Mouse (Mus musculus) forebrain, embryonic 15.5 days (tissue): ENCODE data around the gene Atg5. TPM values are rescaled to one million over a fixed set of nuclear protein-coding genes. Genes with fewer than 3 reads are reported as not detected.

Experiments used
- ATAC-seq: fragments of 200-750 bp; cut with Nextera tagmentation; replicated peaks from 2 replicates; pipeline ENCODE4 v1.8.0; 2017; ENCODE audit warnings: mild to moderate bottlenecking, moderate TSS enrichment, moderate library complexity
- H3K27ac ChIP-seq: fragments of 300-500 bp; sonication (generic); replicated peaks from 2 replicates; pipeline ENCODE4 v1.5.1; 2015; ENCODE audit warnings: mild to moderate bottlenecking, inconsistent platforms
- H3K27me3 ChIP-seq: fragments of 300-500 bp; sonication (generic); 2 replicates; pipeline ENCODE4 v1.6.1; 2015; ENCODE audit warnings: inconsistent platforms
- H3K36me3 ChIP-seq: fragments of 300-500 bp; sonication (generic); 2 replicates; pipeline ENCODE4 v1.6.1; 2015; ENCODE audit warnings: mild to moderate bottlenecking, inconsistent platforms
- H3K4me1 ChIP-seq: fragments of 300-500 bp; sonication (generic); 2 replicates; pipeline ENCODE4 v1.6.1; 2015; ENCODE audit warnings: inconsistent platforms
- H3K4me2 ChIP-seq: fragments of 300-500 bp; sonication (generic); replicated peaks from 2 replicates; pipeline ENCODE4 v1.6.1; 2015; ENCODE audit warnings: mild to moderate bottlenecking, inconsistent platforms
- H3K4me3 ChIP-seq: fragments of 300-500 bp; sonication (generic); 2 replicates; pipeline ENCODE4 v1.5.1; 2015; ENCODE audit warnings: mild to moderate bottlenecking, inconsistent platforms
- H3K9ac ChIP-seq: fragments of 300-500 bp; sonication (generic); replicated peaks from 2 replicates; pipeline ENCODE4 v1.6.1; 2015; ENCODE audit warnings: mild to moderate bottlenecking, inconsistent platforms
- H3K9me3 ChIP-seq: fragments of 300-500 bp; sonication (generic); 2 replicates; pipeline ENCODE4 v1.6.1; 2016; ENCODE audit warnings: inconsistent platforms
- WGBS: fragments of 180-500 bp; shearing (Covaris S2); methylation state at CpG from one replicate; pipeline ENCODE4 v1.1.7; 2015; ENCODE audit warnings: mixed read lengths; 5-methylcytosine and 5-hydroxymethylcytosine counted together
- microRNA counts: library from miRNA; unstranded; fragments of <30 nt; microRNA quantifications from one replicate; lab custom pipeline; 2016
- microRNA-seq: library from miRNA; unstranded; fragments of <30 nt; microRNA quantifications from one replicate; pipeline ENCODE4, GENCODE M21; 2016
- polyA plus RNA-seq: library from polyadenylated mRNA; unstranded; fragments of >200 nt; fragmentation: Nextera tagmentation; extraction: Ambion mirVana; gene quantifications from 2 replicates; pipeline ENCODE4 v1.2.1, GENCODE M21; 2015

Atg5 gene
- polyA plus RNA-seq, 1 experiment from 2014 or later: 48.0 TPM

- Histone ChIP-seq H3K27ac (no peak overlapping the region), H3K36me3 (no peaks in the 10 kb centered on the region), H3K4me1 (peaks cover 8% of the 10 kb centered on the region), H3K9me3 (no peaks in the 10 kb centered on the region), H3K4me3 (no peak overlapping the region), H3K9ac (no peak overlapping the region), H3K4me2 (no peak overlapping the region), H3K27me3 (no peaks in the 10 kb centered on the region)
- WGBS: 85% methylated on average over 7 of the region's 7 CpGs
- ATAC-seq: no peak
Observed at GRCm38 (mm10) chr10:44403415-44403814, 135.3 kb downstream of the Atg5 start.

- H3K4me1 ChIP-seq: no peaks in the 10 kb centered on the region
- H3K9me3 ChIP-seq: no peaks in the 10 kb centered on the region
- H3K9ac ChIP-seq: no peak overlapping the region
- no peak overlapping the region for H3K27ac ChIP-seq
- ATAC-seq: no peak
- no peaks in the 10 kb centered on the region for H3K27me3 ChIP-seq
- H3K4me2 ChIP-seq: no peak overlapping the region
- H3K36me3 ChIP-seq: no peaks in the 10 kb centered on the region
- WGBS: 85% methylated on average over 10 of the region's 10 CpGs
- no peak overlapping the region for H3K4me3 ChIP-seq
Observed at GRCm38 (mm10) chr10:44409054-44409453, 140.9 kb downstream of the Atg5 start.

GRCm38 (mm10) chr10:44409958-44410357 is 141.8 kb downstream of the Atg5 start:
- ATAC-seq: no peak
- no peak overlapping the region for H3K4me2 ChIP-seq
- no peak overlapping the region for H3K27ac ChIP-seq
- no peaks in the 10 kb centered on the region for H3K9me3 ChIP-seq
- H3K4me1 ChIP-seq: no peaks in the 10 kb centered on the region
- H3K4me3 ChIP-seq: no peak overlapping the region
- no peak overlapping the region for H3K9ac ChIP-seq
- no peaks in the 10 kb centered on the region for H3K27me3 ChIP-seq
- WGBS: 81% methylated on average over 11 of the region's 11 CpGs
- no peaks in the 10 kb centered on the region for H3K36me3 ChIP-seq

MicroRNA genes within 50 kb of the gene (microRNA counts, 519-probe panel; counts per million panel counts)
- 2,301 counts per million, percentile 43 among the panel's probes with 10 or more counts for microRNA mmu-miR-1929 (lab: Ali Mortazavi, UCI)

Small RNAs within 50 kb of the gene (microRNA-seq; reads per million reads assigned to microRNA genes)
- not detected for gene Mir1929

Other genes with a start within 250 kb of the Atg5 start
- gene Crybg1, start 119.5 kb upstream of the Atg5 start, polyA plus RNA-seq: 0.23 and 0.29 TPM in 2 replicates